Mouse (Mus musculus): ENCODE data around the gene Atxn2l.

Gene Atxn2l

GRCm38 (mm10) chr7:126463004-126463403 is 40.2 kb downstream of the Atxn2l start, which contains the start of gene Atp2a1:
Gene Atp2a1 (minus strand): TSS chr7:126463108.
- in situ Hi-C loops (cut with MboI) = no loop called here

GRCm38 (mm10) chr7:126461626-126462025 is 41.6 kb downstream of the Atxn2l start:
- in situ Hi-C loops (cut with MboI) = no loop called here

- in situ Hi-C loops (cut with MboI) = no loop called here
Measured at GRCm38 (mm10) chr7:126460623-126461399, 42.4 kb downstream of the Atxn2l start.

GRCm38 (mm10) chr7:126458844-126459618 is 44.2 kb downstream of the Atxn2l start:
- in situ Hi-C loops (cut with MboI) = no loop called here

- in situ Hi-C loops (cut with MboI) = no loop called here
Measured at GRCm38 (mm10) chr7:126458225-126458624, 45.0 kb downstream of the Atxn2l start.

- in situ Hi-C loops (cut with MboI) = no loop called here
Measured at GRCm38 (mm10) chr7:126456382-126457266, 46.6 kb downstream of the Atxn2l start.

- in situ Hi-C loops (cut with MboI) = no loop called here
Measured at GRCm38 (mm10) chr7:126455242-126455641, 48.0 kb downstream of the Atxn2l start.

GRCm38 (mm10) chr7:126453861-126454260 is 49.4 kb downstream of the Atxn2l start:
- in situ Hi-C loops (cut with MboI) = no loop called here

GRCm38 (mm10) chr7:126452244-126452643 is 51.0 kb downstream of the Atxn2l start:
- in situ Hi-C loops (cut with MboI) = no loop called here

GRCm38 (mm10) chr7:126450641-126451040 is 52.6 kb downstream of the Atxn2l start:
- in situ Hi-C loops (cut with MboI) = no loop called here

- in situ Hi-C loops (cut with MboI) = no loop called here
Measured at GRCm38 (mm10) chr7:126449991-126450390, 53.2 kb downstream of the Atxn2l start.

GRCm38 (mm10) chr7:126448481-126448880 is 54.8 kb downstream of the Atxn2l start:
- in situ Hi-C loops (cut with MboI) = no loop called here

- in situ Hi-C loops (cut with MboI) = no loop called here
Measured at GRCm38 (mm10) chr7:126446217-126446616, 57.0 kb downstream of the Atxn2l start.

- in situ Hi-C loops (cut with MboI) = no loop called here
Measured at GRCm38 (mm10) chr7:126445104-126445815, 58.0 kb downstream of the Atxn2l start.

GRCm38 (mm10) chr7:126444536-126444935 is 58.7 kb downstream of the Atxn2l start:
- in situ Hi-C loops (cut with MboI) = no loop called here

GRCm38 (mm10) chr7:126443997-126444396 is 59.2 kb downstream of the Atxn2l start:
- in situ Hi-C loops (cut with MboI) = no loop called here
